Mouse (Mus musculus): ENCODE results near the gene Dcaf11. TPM values are rescaled to one million over a fixed set of nuclear protein-coding genes. Genes with fewer than 3 reads are reported as not detected.
A peak's percentile ranks its signal among the peaks of the same experiment; 100 is the strongest.

Gene Dcaf11
- polyA plus RNA-seq, 1 experiment, result 143 TPM

DNA sequence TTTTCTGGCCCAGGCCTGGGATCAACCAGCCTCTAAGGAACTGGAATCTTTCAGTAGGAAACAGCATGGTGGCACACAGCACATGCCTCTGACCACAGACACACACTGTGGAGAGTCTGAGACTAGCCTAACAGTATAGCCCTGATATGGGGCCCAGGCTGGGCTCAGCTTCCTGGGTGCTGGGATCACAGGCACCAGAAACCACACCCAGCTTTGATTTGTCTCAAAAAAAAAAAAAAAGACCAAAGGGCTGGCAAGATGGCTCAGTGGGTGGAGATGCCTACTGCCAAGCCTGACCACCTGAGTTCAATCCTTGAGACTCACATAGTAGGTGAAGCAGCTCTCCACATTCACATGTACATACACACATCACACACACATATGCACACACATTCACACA, 5.2 kb upstream of the Dcaf11 start:
- Histone ChIP-seq H3K4me1 (ENCODE audit: control insufficient read depth, insufficient read depth, insufficient read length, low read length) (peaks cover 6% of the 10 kb centered on the region; the same call in 1 of the 2 replicates), H3K36me3 (ENCODE audit: control insufficient read depth, insufficient read depth, low read length) (peaks cover 2% of the 10 kb centered on the region; the same call in 1 of the 2 replicates)
- no peak for TF ChIP-seq CTCF (IDR thresholded peaks at IDR 0.05; ENCODE audit: extremely low read depth, insufficient read length, insufficient replicate concordance, low read depth, low read length)
- no peak for TF ChIP-seq POLR2A (IDR thresholded peaks at IDR 0.05; ENCODE audit: low read depth, low read length)

GRCm38 (mm10) chr14:55555788-55556187, 4.0 kb upstream of the Dcaf11 start:
- WGBS, result 73% methylated on average over 3 of the region's 3 CpGs

More for the DNA sequence above, 5.2 kb upstream of the Dcaf11 start:
- Histone ChIP-seq H3K4me3 (ENCODE audit: low read depth, low read length) (no peak overlapping the region), H3K27ac (ENCODE audit: insufficient read depth, low read depth, low read length) (no peak overlapping the region), H3K27me3 (ENCODE audit: control insufficient read depth, insufficient read depth, low read length) (no peaks in the 10 kb centered on the region)

GRCm38 (mm10) chr14:55557003-55557402, 2.8 kb upstream of the Dcaf11 start:
- H3K27ac ChIP-seq (ENCODE audit: insufficient read depth, low read depth, low read length), result peak overlapping the region; percentile 48
- peaks cover 3% of the 10 kb centered on the region for H3K36me3 ChIP-seq (ENCODE audit: control insufficient read depth, insufficient read depth, low read length)
- TF ChIP-seq POLR2A (IDR thresholded peaks at IDR 0.05; ENCODE audit: low read depth, low read length) (no peak), CTCF (IDR thresholded peaks at IDR 0.05; ENCODE audit: extremely low read depth, insufficient read length, insufficient replicate concordance, low read depth, low read length) (peak; percentile 91; the same call in 1 of the 2 replicates)
- WGBS, result 8% methylated on average over 5 of the region's 5 CpGs
- H3K27me3 ChIP-seq (ENCODE audit: control insufficient read depth, insufficient read depth, low read length), result no peaks in the 10 kb centered on the region
- H3K4me3 ChIP-seq (ENCODE audit: low read depth, low read length), result no peak overlapping the region
- H3K4me1 ChIP-seq (ENCODE audit: control insufficient read depth, insufficient read depth, insufficient read length, low read length), result peaks cover 9% of the 10 kb centered on the region; the same call in 1 of the 2 replicates

More at GRCm38 (mm10) chr14:55555788-55556187, 4.0 kb upstream of the Dcaf11 start:
- no peaks in the 10 kb centered on the region for H3K27me3 ChIP-seq (ENCODE audit: control insufficient read depth, insufficient read depth, low read length)
- peaks cover 6% of the 10 kb centered on the region; the same call in 1 of the 2 replicates for H3K4me1 ChIP-seq (ENCODE audit: control insufficient read depth, insufficient read depth, insufficient read length, low read length)
- H3K36me3 ChIP-seq (ENCODE audit: control insufficient read depth, insufficient read depth, low read length), result no peaks in the 10 kb centered on the region
- no peak overlapping the region for H3K4me3 ChIP-seq (ENCODE audit: low read depth, low read length)
- H3K27ac ChIP-seq (ENCODE audit: insufficient read depth, low read depth, low read length), result no peak overlapping the region
- TF ChIP-seq POLR2A (IDR thresholded peaks at IDR 0.05; ENCODE audit: low read depth, low read length), result no peak
- TF ChIP-seq CTCF (IDR thresholded peaks at IDR 0.05; ENCODE audit: extremely low read depth, insufficient read length, insufficient replicate concordance, low read depth, low read length), result no peak

GRCm38 (mm10) chr14:55557587-55557986, 2.2 kb upstream of the Dcaf11 start:
- 66% methylated on average over 3 of the region's 3 CpGs for WGBS
- no peaks in the 10 kb centered on the region for H3K27me3 ChIP-seq (ENCODE audit: control insufficient read depth, insufficient read depth, low read length)
- peak overlapping the region; percentile 23; the same call in 1 of the 2 replicates for H3K27ac ChIP-seq (ENCODE audit: insufficient read depth, low read depth, low read length)
- peaks cover 3% of the 10 kb centered on the region for H3K36me3 ChIP-seq (ENCODE audit: control insufficient read depth, insufficient read depth, low read length)
- no peak overlapping the region for H3K4me3 ChIP-seq (ENCODE audit: low read depth, low read length)
- TF ChIP-seq POLR2A (IDR thresholded peaks at IDR 0.05; ENCODE audit: low read depth, low read length), result no peak
- TF ChIP-seq CTCF (IDR thresholded peaks at IDR 0.05; ENCODE audit: extremely low read depth, insufficient read length, insufficient replicate concordance, low read depth, low read length), result no peak
- H3K4me1 ChIP-seq (ENCODE audit: control insufficient read depth, insufficient read depth, insufficient read length, low read length), result peaks cover 9% of the 10 kb centered on the region; the same call in 1 of the 2 replicates

GRCm38 (mm10) chr14:55558740-55559448, 912 bp upstream of the Dcaf11 start:
- Histone ChIP-seq H3K27me3 (ENCODE audit: control insufficient read depth, insufficient read depth, low read length) (no peaks in the 10 kb centered on the region), H3K4me3 (ENCODE audit: low read depth, low read length) (no peak overlapping the region), H3K36me3 (ENCODE audit: control insufficient read depth, insufficient read depth, low read length) (peaks cover 15% of the 10 kb centered on the region), H3K4me1 (ENCODE audit: control insufficient read depth, insufficient read depth, insufficient read length, low read length) (peaks cover 9% of the 10 kb centered on the region; the same call in 1 of the 2 replicates), H3K27ac (ENCODE audit: insufficient read depth, low read depth, low read length) (no peak overlapping the region)
- TF ChIP-seq CTCF (IDR thresholded peaks at IDR 0.05; ENCODE audit: extremely low read depth, insufficient read length, insufficient replicate concordance, low read depth, low read length), result no peak
- no peak for TF ChIP-seq POLR2A (IDR thresholded peaks at IDR 0.05; ENCODE audit: low read depth, low read length)
- 45% methylated on average over 6 of the region's 6 CpGs for whole genome bisulfite sequencing

GRCm38 (mm10) chr14:55560202-55561073, 632 bp downstream of the Dcaf11 start, which contains the start of gene A730061H03Rik:
A730061H03Rik (minus strand) TSS chr14:55560406.
- under 1% methylated on average over 51 of the region's 51 CpGs for WGBS
- TF ChIP-seq CTCF (IDR thresholded peaks at IDR 0.05; ENCODE audit: extremely low read depth, insufficient read length, insufficient replicate concordance, low read depth, low read length), result no peak

More at GRCm38 (mm10) chr14:55560202-55561073, 632 bp downstream of the Dcaf11 start, which contains the start of gene A730061H03Rik:
- Histone ChIP-seq H3K4me1 (ENCODE audit: control insufficient read depth, insufficient read depth, insufficient read length, low read length) (peaks cover 6% of the 10 kb centered on the region; the same call in 1 of the 2 replicates), H3K27me3 (ENCODE audit: control insufficient read depth, insufficient read depth, low read length) (no peaks in the 10 kb centered on the region), H3K27ac (ENCODE audit: insufficient read depth, low read depth, low read length) (peak within 1 kb of the TSS; percentile 99), H3K36me3 (ENCODE audit: control insufficient read depth, insufficient read depth, low read length) (peaks cover 29% of the 10 kb centered on the region), H3K4me3 (ENCODE audit: low read depth, low read length) (peak within 1 kb of the TSS; percentile 78)

All from small intestine, adult 2 months (tissue).